Comparison of ENCODE assay signal across 13 mouse cellular contexts in genomic region chr5:142386329-142386728, GRCm38 (mm10). TPM values are rescaled to one million over a fixed set of nuclear protein-coding genes. Genes with fewer than 3 reads are reported as not detected.
DNase-seq lines count a peak whose midpoint lies in the region; ATAC-seq lines count a peak whose summit lies in the region.
"Had no signal": no experiment of that assay in that cellular context is flagged by ENCODE, and none has a peak within 500 bp of the region (broad histone marks: within the 10 kb centered on the region; RNA-seq: fewer than 3 reads in every experiment).

No protein-coding gene starts in this region.

- no peak overlapping the region for H3K9ac ChIP-seq in heart, embryonic 15.5 days
- H3K9ac ChIP-seq in heart, embryonic 11.5 days (ENCODE audit: low read depth, low read length), result no peak overlapping the region
- 0 out of 2 replicates have a peak overlapping the region, but pooled peaks have one; percentile 9 for H3K9ac ChIP-seq in forebrain, embryonic 13.5 days
- peak overlapping the region; percentile 18; the same call in 1 of the 2 replicates for H3K9ac ChIP-seq in neural tube, embryonic 13.5 days

- peak overlapping the region; percentile 62 for H3K27ac ChIP-seq in heart, embryonic 15.5 days
- H3K27ac ChIP-seq in heart, embryonic 11.5 days (ENCODE audit: low read depth, low read length), result no peak overlapping the region
- peak overlapping the region; percentile 52 for H3K27ac ChIP-seq in forebrain, embryonic 13.5 days
- H3K27ac ChIP-seq in limb, embryonic 10.5 days, result peak overlapping the region; percentile 94
- peak overlapping the region; percentile 83 for H3K27ac ChIP-seq in neural tube, embryonic 13.5 days (replicated peaks)
- H3K27ac ChIP-seq: heart, adult 2 months had no signal

- no peak overlapping the region for H3K4me2 ChIP-seq in heart, embryonic 15.5 days
- H3K4me2 ChIP-seq in heart, embryonic 11.5 days, result no peak overlapping the region
- H3K4me2 ChIP-seq in forebrain, embryonic 13.5 days, result no peak overlapping the region
- H3K4me2 ChIP-seq in neural tube, embryonic 13.5 days, result no peak overlapping the region

- H3K4me3 ChIP-seq in heart, embryonic 15.5 days, result no peak overlapping the region
- no peak overlapping the region for H3K4me3 ChIP-seq in heart, embryonic 11.5 days (ENCODE audit: low read depth, low read length)
- H3K4me3 ChIP-seq in forebrain, embryonic 13.5 days, result no peak overlapping the region
- H3K4me3 ChIP-seq in limb, embryonic 10.5 days, result no peak overlapping the region
- no peak overlapping the region for H3K4me3 ChIP-seq in neural tube, embryonic 13.5 days
- H3K4me3 ChIP-seq: heart, adult 2 months had no signal

- DNase-seq in limb, embryonic 10.5 days (ENCODE audit: low spot score), result peak; percentile 37
- DNase-seq in gastrocnemius, postnatal 4 days (ENCODE audit: low spot score in 2 of 2), result no peak
- DNase-seq in thymus, postnatal 36 days, result no peak
- no peak for DNase-seq in kidney, postnatal 10 days
- DNase-seq: adrenal gland, postnatal 25 days; cerebellum, adult 2 months; kidney, postnatal 25 days; lung, postnatal 36 days had no signal

- H3K36me3 ChIP-seq in heart, embryonic 15.5 days, result no peaks in the 10 kb centered on the region
- no peaks in the 10 kb centered on the region for H3K36me3 ChIP-seq in heart, embryonic 11.5 days (ENCODE audit: control insufficient read depth, insufficient read depth, low read length)
- no peaks in the 10 kb centered on the region for H3K36me3 ChIP-seq in forebrain, embryonic 13.5 days (ENCODE audit: poor library complexity, severe bottlenecking)
- H3K36me3 ChIP-seq in limb, embryonic 10.5 days, result no peaks in the 10 kb centered on the region
- no peaks in the 10 kb centered on the region for H3K36me3 ChIP-seq in neural tube, embryonic 13.5 days

- H3K27me3 ChIP-seq in heart, embryonic 15.5 days, result no peaks in the 10 kb centered on the region; the same call in 1 of the 2 replicates
- H3K27me3 ChIP-seq in heart, embryonic 11.5 days (ENCODE audit: control insufficient read depth, insufficient read depth, low read length), result no peaks in the 10 kb centered on the region
- no peaks in the 10 kb centered on the region for H3K27me3 ChIP-seq in forebrain, embryonic 13.5 days
- H3K27me3 ChIP-seq in limb, embryonic 10.5 days (ENCODE audit: low read depth, poor library complexity, severe bottlenecking), result no peaks in the 10 kb centered on the region
- H3K27me3 ChIP-seq in neural tube, embryonic 13.5 days, result no peaks in the 10 kb centered on the region

- H3K9me3 ChIP-seq in heart, embryonic 15.5 days (replicated peaks), result no peaks in the 10 kb centered on the region
- no peaks in the 10 kb centered on the region for H3K9me3 ChIP-seq in heart, embryonic 11.5 days (replicated peaks; ENCODE audit: control insufficient read depth, low read length)
- no peaks in the 10 kb centered on the region for H3K9me3 ChIP-seq in forebrain, embryonic 13.5 days (replicated peaks)
- H3K9me3 ChIP-seq in limb, embryonic 10.5 days (replicated peaks), result no peaks in the 10 kb centered on the region
- H3K9me3 ChIP-seq in neural tube, embryonic 13.5 days, result no peaks in the 10 kb centered on the region; the same call in 1 of the 2 replicates

- H3K4me1 ChIP-seq in heart, embryonic 15.5 days (replicated peaks), result peaks cover 22% of the 10 kb centered on the region
- H3K4me1 ChIP-seq in heart, embryonic 11.5 days (ENCODE audit: control insufficient read depth, insufficient read depth, low read length), result peaks cover 4% of the 10 kb centered on the region; the same call in 1 of the 2 replicates
- peaks cover 39% of the 10 kb centered on the region for H3K4me1 ChIP-seq in forebrain, embryonic 13.5 days
- H3K4me1 ChIP-seq in limb, embryonic 10.5 days, result peaks cover 41% of the 10 kb centered on the region
- peaks cover 37% of the 10 kb centered on the region for H3K4me1 ChIP-seq in neural tube, embryonic 13.5 days (replicated peaks)

- ATAC-seq in heart, embryonic 15.5 days (replicated peaks; ENCODE audit: insufficient number of reproducible peaks, insufficient read depth, low FRiP score, low read depth), result no peak
- no peak for ATAC-seq in heart, embryonic 11.5 days (replicated peaks; ENCODE audit: insufficient number of reproducible peaks, low FRiP score, low TSS enrichment)
- ATAC-seq in forebrain, embryonic 13.5 days, result no peak
- peak; percentile 51; the same call in 1 of the 2 replicates for ATAC-seq in neural tube, embryonic 13.5 days (ENCODE audit: low read depth)

- WGBS in heart, embryonic 15.5 days, result 73% methylated on average over 6 of the region's 6 CpGs
- WGBS in heart, embryonic 11.5 days (ENCODE audit: insufficient replicate concordance), result 64% methylated on average over 6 of the region's 6 CpGs
- WGBS in forebrain, embryonic 13.5 days, result 34% methylated on average over 6 of the region's 6 CpGs
- WGBS in limb, embryonic 10.5 days, result 75% methylated on average over 6 of the region's 6 CpGs
- 45% methylated on average over 6 of the region's 6 CpGs for WGBS in neural tube, embryonic 13.5 days

RNA-seq across cellular contexts. Expression of gene Foxk1, which starts 15.0 kb away (rescaled TPM):
- 3.1 and 4.2 TPM in 2 replicates for polyA plus RNA-seq in heart, embryonic 15.5 days (2015; fragmentation: Nextera tagmentation; extraction: Ambion mirVana)
- polyA plus RNA-seq in heart, embryonic 11.5 days (2014; fragmentation: Nextera tagmentation; extraction: Ambion mirVana), result 3.0 and 3.8 TPM in 2 replicates
- polyA plus RNA-seq in forebrain, embryonic 13.5 days (2015; fragmentation: Nextera tagmentation; extraction: Ambion mirVana), result 3.1 and 3.3 TPM in 2 replicates
- 3.5 and 4.5 TPM in 2 replicates for polyA plus RNA-seq in limb, embryonic 10.5 days (2016; fragmentation: Nextera tagmentation; extraction: Ambion mirVana)
- 5.6 and 7.2 TPM in 2 replicates for polyA plus RNA-seq in neural tube, embryonic 13.5 days (2015; fragmentation: Nextera tagmentation; extraction: Ambion mirVana)
- 10 to 100 TPM; 26.6 to 27.9 TPM for total RNA-seq in gastrocnemius, postnatal 4 days (2021)

Comparison
In these comparisons a context has a peak if more than half of its experiments do, and no peak if none do; other contexts are left out.
1. H3K9ac ChIP-seq: peak in forebrain, embryonic 13.5 days (single experiment) and neural tube, embryonic 13.5 days (single experiment); none in heart, embryonic 15.5 days (single experiment) and heart, embryonic 11.5 days (single experiment).